Mouse (Mus musculus) lung, postnatal 36 days (tissue): ENCODE data around the gene H6pd.

Experiments
- DNase-seq: peaks from one replicate; pipeline ENCODE4 v3.0.0; 2022; ENCODE audit warnings: mixed read lengths

H6pd gene

GRCm38 (mm10) chr4:149971393-149971792 is 37.4 kb downstream of the H6pd start:
- DNase-seq, result no peak

- no peak for DNase-seq
Measured at GRCm38 (mm10) chr4:149968526-149968925, 40.3 kb downstream of the H6pd start.

- no peak for DNase-seq
Measured at GRCm38 (mm10) chr4:149966963-149967362, 41.9 kb downstream of the H6pd start.

GRCm38 (mm10) chr4:149966252-149966651 is 42.6 kb downstream of the H6pd start:
- DNase-seq, result peak; percentile 81

GRCm38 (mm10) chr4:149965672-149966071 is 43.2 kb downstream of the H6pd start:
- DNase-seq, result no peak

GRCm38 (mm10) chr4:149965242-149965641 is 43.6 kb downstream of the H6pd start:
- DNase-seq, result no peak

GRCm38 (mm10) chr4:149964770-149965169 is 44.1 kb downstream of the H6pd start:
- no peak for DNase-seq

GRCm38 (mm10) chr4:149964285-149964684 is 44.5 kb downstream of the H6pd start:
- no peak for DNase-seq

- no peak for DNase-seq
Measured at GRCm38 (mm10) chr4:149960391-149960790, 48.4 kb downstream of the H6pd start.

GRCm38 (mm10) chr4:149959816-149960215 is 49.0 kb downstream of the H6pd start:
- DNase-seq, result no peak

- DNase-seq, result peak; percentile 93
Measured at GRCm38 (mm10) chr4:149958566-149958965, 50.3 kb downstream of the H6pd start.

- no peak for DNase-seq
Measured at GRCm38 (mm10) chr4:149956048-149956447, 52.8 kb downstream of the H6pd start.

- DNase-seq, result no peak
Measured at GRCm38 (mm10) chr4:149955631-149956030, 53.2 kb downstream of the H6pd start.

GRCm38 (mm10) chr4:149954893-149955439 is 53.9 kb downstream of the H6pd start, which contains the start of gene Spsb1:
TSS of gene Spsb1 (minus strand) at chr4:149955043.
- peak; percentile 98 for DNase-seq

GRCm38 (mm10) chr4:149953621-149954481 is 55.0 kb downstream of the H6pd start:
- DNase-seq, result peak; percentile 54

GRCm38 (mm10) chr4:149952201-149952600 is 56.6 kb downstream of the H6pd start:
- peak; percentile 52 for DNase-seq

GRCm38 (mm10) chr4:149951201-149951600 is 57.6 kb downstream of the H6pd start:
- peak; percentile 67 for DNase-seq

- no peak for DNase-seq
Measured at GRCm38 (mm10) chr4:149949691-149950090, 59.1 kb downstream of the H6pd start.

- DNase-seq, result no peak
Measured at GRCm38 (mm10) chr4:149948119-149948518, 60.7 kb downstream of the H6pd start.

- DNase-seq, result no peak
Measured at GRCm38 (mm10) chr4:149947396-149947795, 61.4 kb downstream of the H6pd start.

- DNase-seq, result no peak
Measured at GRCm38 (mm10) chr4:149945194-149945593, 63.6 kb downstream of the H6pd start.

- DNase-seq, result no peak
Measured at GRCm38 (mm10) chr4:149944214-149944613, 64.6 kb downstream of the H6pd start.

GRCm38 (mm10) chr4:149942831-149943741 is 65.7 kb downstream of the H6pd start:
- no peak for DNase-seq
